In the genomic region with DNA sequence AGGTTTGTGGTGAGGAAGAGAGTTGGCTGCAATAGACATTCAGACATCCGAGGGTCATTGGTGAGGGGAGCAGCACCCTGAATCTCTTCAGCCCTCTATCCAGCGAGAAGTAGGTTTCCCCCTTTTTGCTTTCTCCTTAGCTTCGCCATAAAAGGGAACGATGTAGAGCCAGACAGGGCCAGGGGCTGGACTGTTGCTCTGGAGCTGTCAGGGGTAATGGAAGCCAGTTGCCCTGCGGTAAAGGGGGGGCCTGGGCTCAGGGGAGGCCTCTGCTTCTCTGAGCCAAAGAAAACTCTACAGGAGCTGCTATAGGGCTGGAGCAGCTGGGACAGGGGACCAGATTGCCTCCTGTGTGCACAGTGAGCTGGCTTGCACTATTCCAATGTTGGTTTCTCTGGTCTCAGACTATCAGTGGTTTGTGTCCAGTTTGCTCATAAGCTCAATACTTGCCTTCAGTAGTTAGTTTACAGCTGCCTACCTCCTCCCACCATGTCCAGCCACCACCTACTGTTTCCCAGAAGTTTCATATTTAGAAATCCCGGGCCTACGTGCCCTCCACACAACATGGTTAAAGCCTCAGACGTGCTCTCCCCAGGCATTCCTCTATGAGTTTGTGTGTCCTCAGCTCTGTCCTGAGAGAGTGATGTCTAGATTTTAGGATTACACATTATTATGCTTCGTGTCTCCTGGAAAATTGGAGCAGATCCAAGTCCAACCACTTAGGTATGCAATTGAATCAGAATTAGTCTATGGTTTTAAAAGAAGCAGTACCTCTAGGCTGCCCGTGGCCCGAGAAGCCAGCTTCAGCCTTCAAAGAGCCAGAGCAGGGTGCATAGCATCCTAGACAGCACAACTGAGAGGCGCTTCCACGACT, we compare ENCODE assay signal across 8 mouse cellular contexts. TPM values are rescaled to one million over a fixed set of nuclear protein-coding genes. Genes with fewer than 3 reads are reported as not detected.
DNase-seq lines count a peak whose midpoint lies in the region; ATAC-seq and TF ChIP-seq lines count a peak whose summit lies in the region.

No protein-coding gene starts in this region.

- H3K4me3 ChIP-seq in megakaryocyte, embryonic 14.5 days (replicated peaks): peak overlapping the region; percentile 99
- H3K4me3 ChIP-seq in embryonic facial prominence, embryonic 14.5 days (ENCODE audit: low read depth, low read length): peak overlapping the region; percentile 66
- H3K4me3 ChIP-seq in hindbrain, embryonic 10.5 days: peak overlapping the region; percentile 84
- H3K4me3 ChIP-seq in liver, embryonic 14.5 days (ENCODE audit: insufficient read depth in 1 of 2, low read depth in 2 of 2, low read length in 2 of 2): peak overlapping the region; percentile 68 to 72

- H3K27me3 ChIP-seq in megakaryocyte, embryonic 14.5 days (replicated peaks): no peaks in the 10 kb centered on the region
- no peaks in the 10 kb centered on the region for H3K27me3 ChIP-seq in embryonic facial prominence, embryonic 14.5 days (replicated peaks; ENCODE audit: control insufficient read depth, insufficient read depth, low read length)
- peaks cover 7% of the 10 kb centered on the region for H3K27me3 ChIP-seq in hindbrain, embryonic 10.5 days (ENCODE audit: insufficient read depth, poor library complexity, severe bottlenecking)
- no peaks in the 10 kb centered on the region for H3K27me3 ChIP-seq in liver, embryonic 14.5 days (ENCODE audit: control insufficient read depth, insufficient read depth, low read length)

- ATAC-seq in megakaryocyte, adult 5-6 weeks (ENCODE audit: poor library complexity, severe bottlenecking): no peak
- ATAC-seq in embryonic facial prominence, embryonic 14.5 days (ENCODE audit: low read depth): peak; percentile 48
- no peak for ATAC-seq in liver, embryonic 14.5 days (ENCODE audit: insufficient read depth)
- no peak for ATAC-seq in monocyte, adult 5-6 weeks (replicated peaks; ENCODE audit: insufficient number of reproducible peaks, low FRiP score, low TSS enrichment, poor library complexity, severe bottlenecking)

- H3K4me2 ChIP-seq in embryonic facial prominence, embryonic 14.5 days (ENCODE audit: low read depth, low read length): peak overlapping the region; percentile 96
- H3K4me2 ChIP-seq in liver, embryonic 14.5 days (ENCODE audit: low read depth): peak overlapping the region; percentile 97

- no peak for TF ChIP-seq CTCF in liver, embryonic 14.5 days (IDR thresholded peaks at IDR 0.05; ENCODE audit: low read depth)

- WGBS in embryonic facial prominence, embryonic 14.5 days: 25% methylated on average over 13 of the region's 13 CpGs
- 49% methylated on average over 13 of the region's 13 CpGs for WGBS in hindbrain, embryonic 10.5 days
- 51% methylated on average over 13 of the region's 13 CpGs for WGBS in liver, embryonic 14.5 days (ENCODE audit: insufficient replicate concordance)

- peak overlapping the region; percentile 81 for H3K9ac ChIP-seq in embryonic facial prominence, embryonic 14.5 days (ENCODE audit: low read depth, low read length)
- peak overlapping the region; percentile 79 for H3K9ac ChIP-seq in liver, embryonic 14.5 days (replicated peaks)

- peak overlapping the region; percentile 97 for H3K27ac ChIP-seq in embryonic facial prominence, embryonic 14.5 days (replicated peaks; ENCODE audit: low read depth, low read length)
- H3K27ac ChIP-seq in hindbrain, embryonic 10.5 days: peak overlapping the region; percentile 93
- H3K27ac ChIP-seq in liver, embryonic 14.5 days: peak overlapping the region; percentile 55; the same call in 1 of the 2 replicates

- H3K4me1 ChIP-seq in megakaryocyte, embryonic 14.5 days: peaks cover 91% of the 10 kb centered on the region
- peaks cover 55% of the 10 kb centered on the region for H3K4me1 ChIP-seq in embryonic facial prominence, embryonic 14.5 days (ENCODE audit: control insufficient read depth, insufficient read depth, low read length)
- H3K4me1 ChIP-seq in hindbrain, embryonic 10.5 days (replicated peaks): peaks cover 57% of the 10 kb centered on the region
- peaks cover 7 to 45% of the 10 kb centered on the region in 2 experiments for H3K4me1 ChIP-seq in liver, embryonic 14.5 days (replicated peaks; ENCODE audit: control insufficient read depth in 2 of 2, insufficient read depth in 2 of 2, low read length in 1 of 2)

- no peak for TF ChIP-seq EP300 in liver, embryonic 14.5 days (IDR thresholded peaks at IDR 0.05; ENCODE audit: low read depth)

- peak; percentile 86 for DNase-seq in embryonic facial prominence, embryonic 14.5 days (ENCODE audit: low spot score)
- DNase-seq in hindbrain, embryonic 10.5 days (ENCODE audit: low spot score): peak; percentile 19
- no peak for DNase-seq in liver, embryonic 14.5 days (ENCODE audit: low read depth in 3 of 3, low spot score in 3 of 3)
- DNase-seq in layer of hippocampus, adult 8-10 months (ENCODE audit: low spot score in 2 of 2): no peak
- DNase-seq in layer of hippocampus, adult 9-10 months (ENCODE audit: low spot score): no peak

- H3K9me3 ChIP-seq in megakaryocyte, embryonic 14.5 days: no peaks in the 10 kb centered on the region
- no peaks in the 10 kb centered on the region for H3K9me3 ChIP-seq in embryonic facial prominence, embryonic 14.5 days (ENCODE audit: control insufficient read depth, low read length)
- no peaks in the 10 kb centered on the region for H3K9me3 ChIP-seq in hindbrain, embryonic 10.5 days
- H3K9me3 ChIP-seq in liver, embryonic 14.5 days (ENCODE audit: control insufficient read depth, low read length): no peaks in the 10 kb centered on the region

- H3K36me3 ChIP-seq in megakaryocyte, embryonic 14.5 days (replicated peaks; ENCODE audit: low read length): peaks cover 26% of the 10 kb centered on the region
- peaks cover 25% of the 10 kb centered on the region for H3K36me3 ChIP-seq in embryonic facial prominence, embryonic 14.5 days (ENCODE audit: control insufficient read depth, insufficient read depth, low read length)
- peaks cover 26% of the 10 kb centered on the region for H3K36me3 ChIP-seq in hindbrain, embryonic 10.5 days
- H3K36me3 ChIP-seq in liver, embryonic 14.5 days (replicated peaks; ENCODE audit: control insufficient read depth, insufficient read depth, low read depth): peaks cover 25% of the 10 kb centered on the region

RNA-seq across cellular contexts. Expression of a gene that starts 1.1 kb away (rescaled TPM):
- polyA plus RNA-seq in megakaryocyte, embryonic 14.5 days (2012; ENCODE audit: insufficient read depth, low replicate concordance): 57.7 and 180 TPM in 2 replicates
- total RNA-seq in megakaryocyte, adult 5-6 weeks (2015): 342 and 413 TPM in 2 replicates
- total RNA-seq in megakaryocyte, adult 5-6 weeks (2017): 286 and 294 TPM in 2 replicates
- 507 and 572 TPM in 2 replicates for polyA plus RNA-seq in embryonic facial prominence, embryonic 14.5 days (2014; fragmentation: Nextera tagmentation; extraction: Ambion mirVana)
- 405 and 407 TPM in 2 replicates for polyA plus RNA-seq in hindbrain, embryonic 10.5 days (2016; fragmentation: Nextera tagmentation; extraction: Ambion mirVana)
- 142 and 216 TPM in 2 replicates for polyA plus RNA-seq in liver, embryonic 14.5 days (2012; rRNA removed)
- polyA plus RNA-seq in liver, embryonic 14.5 days (2014; fragmentation: Nextera tagmentation; extraction: Ambion mirVana): 412 and 420 TPM in 2 replicates
- total RNA-seq in monocyte, adult 5-6 weeks (2017): 129 to 177 TPM (median 134 TPM) in 3 replicates
- 100 to 1,000 TPM in 1 of 4 experiments, 10 to 100 TPM in 3; 78.4 to 104 (median 90.6) TPM for total RNA-seq in layer of hippocampus, adult 8-10 months (2022)

RNA-seq across cellular contexts. Expression of a gene that starts 4.5 kb away (rescaled TPM):
- polyA plus RNA-seq in megakaryocyte, embryonic 14.5 days (2012; ENCODE audit: insufficient read depth, low replicate concordance): 427 and 497 TPM in 2 replicates
- total RNA-seq in megakaryocyte, adult 5-6 weeks (2015): 20.2 and 20.3 TPM in 2 replicates
- 25.5 and 35.5 TPM in 2 replicates for total RNA-seq in megakaryocyte, adult 5-6 weeks (2017)
- polyA plus RNA-seq in embryonic facial prominence, embryonic 14.5 days (2014; fragmentation: Nextera tagmentation; extraction: Ambion mirVana): 200 and 225 TPM in 2 replicates
- polyA plus RNA-seq in hindbrain, embryonic 10.5 days (2016; fragmentation: Nextera tagmentation; extraction: Ambion mirVana): 85.1 and 87.4 TPM in 2 replicates
- 18.4 and 22.2 TPM in 2 replicates for polyA plus RNA-seq in liver, embryonic 14.5 days (2012; rRNA removed)
- polyA plus RNA-seq in liver, embryonic 14.5 days (2014; fragmentation: Nextera tagmentation; extraction: Ambion mirVana): 21.3 and 23.2 TPM in 2 replicates
- total RNA-seq in monocyte, adult 5-6 weeks (2017): 15.1 to 25.3 TPM (median 22.0 TPM) in 3 replicates
- total RNA-seq in layer of hippocampus, adult 8-10 months (2022): 1 to 10 TPM; 2.1 to 3.1 (median 2.6) TPM

RNA-seq across cellular contexts. Expression of a gene that starts 12.6 kb away (rescaled TPM):
- 11.7 and 40.4 TPM in 2 replicates for polyA plus RNA-seq in megakaryocyte, embryonic 14.5 days (2012; ENCODE audit: insufficient read depth, low replicate concordance)
- 92.3 and 93.8 TPM in 2 replicates for total RNA-seq in megakaryocyte, adult 5-6 weeks (2015)
- 52.7 and 70.7 TPM in 2 replicates for total RNA-seq in megakaryocyte, adult 5-6 weeks (2017)
- polyA plus RNA-seq in embryonic facial prominence, embryonic 14.5 days (2014; fragmentation: Nextera tagmentation; extraction: Ambion mirVana): 22.1 and 24.7 TPM in 2 replicates
- polyA plus RNA-seq in hindbrain, embryonic 10.5 days (2016; fragmentation: Nextera tagmentation; extraction: Ambion mirVana): 7.2 and 8.0 TPM in 2 replicates
- polyA plus RNA-seq in liver, embryonic 14.5 days (2012; rRNA removed): 30.3 and 31.1 TPM in 2 replicates
- 38.8 and 40.8 TPM in 2 replicates for polyA plus RNA-seq in liver, embryonic 14.5 days (2014; fragmentation: Nextera tagmentation; extraction: Ambion mirVana)
- 26.4 to 32.2 TPM (median 29.8 TPM) in 3 replicates for total RNA-seq in monocyte, adult 5-6 weeks (2017)
- 10 to 100 TPM; 13.2 to 23.8 (median 16.8) TPM for total RNA-seq in layer of hippocampus, adult 8-10 months (2022)

RNA-seq across cellular contexts. Expression of a gene that starts 20.2 kb away (rescaled TPM):
- polyA plus RNA-seq in megakaryocyte, embryonic 14.5 days (2012; ENCODE audit: insufficient read depth, low replicate concordance): 36.7 and 70.8 TPM in 2 replicates
- 5.7 and 7.1 TPM in 2 replicates for total RNA-seq in megakaryocyte, adult 5-6 weeks (2015)
- total RNA-seq in megakaryocyte, adult 5-6 weeks (2017): 3.6 and 3.9 TPM in 2 replicates
- 17.4 and 22.4 TPM in 2 replicates for polyA plus RNA-seq in embryonic facial prominence, embryonic 14.5 days (2014; fragmentation: Nextera tagmentation; extraction: Ambion mirVana)
- 18.4 and 24.2 TPM in 2 replicates for polyA plus RNA-seq in hindbrain, embryonic 10.5 days (2016; fragmentation: Nextera tagmentation; extraction: Ambion mirVana)
- 5.0 and 6.0 TPM in 2 replicates for polyA plus RNA-seq in liver, embryonic 14.5 days (2012; rRNA removed)
- 4.8 and 5.1 TPM in 2 replicates for polyA plus RNA-seq in liver, embryonic 14.5 days (2014; fragmentation: Nextera tagmentation; extraction: Ambion mirVana)
- total RNA-seq in monocyte, adult 5-6 weeks (2017): 3.8 to 7.1 TPM (median 4.3 TPM) in 3 replicates
- total RNA-seq in layer of hippocampus, adult 8-10 months (2022): 10 to 100 TPM; 14.4 to 19.3 (median 16.2) TPM

RNA-seq across cellular contexts. Expression of a gene that starts 36.7 kb away (rescaled TPM):
- not detected in 2 replicates for polyA plus RNA-seq in megakaryocyte, embryonic 14.5 days (2012; ENCODE audit: insufficient read depth, low replicate concordance)
- not detected in 2 replicates for total RNA-seq in megakaryocyte, adult 5-6 weeks (2015)
- total RNA-seq in megakaryocyte, adult 5-6 weeks (2017): not detected in 2 replicates
- polyA plus RNA-seq in embryonic facial prominence, embryonic 14.5 days (2014; fragmentation: Nextera tagmentation; extraction: Ambion mirVana): 30.9 and 51.1 TPM in 2 replicates
- polyA plus RNA-seq in hindbrain, embryonic 10.5 days (2016; fragmentation: Nextera tagmentation; extraction: Ambion mirVana): 3.7 and 6.7 TPM in 2 replicates
- polyA plus RNA-seq in liver, embryonic 14.5 days (2012; rRNA removed): 2.9 and 4.2 TPM in 2 replicates
- polyA plus RNA-seq in liver, embryonic 14.5 days (2014; fragmentation: Nextera tagmentation; extraction: Ambion mirVana): 5.1 and 5.4 TPM in 2 replicates
- total RNA-seq in monocyte, adult 5-6 weeks (2017): not detected in 3 replicates
- 10 to 100 TPM; 13.8 to 19.2 (median 18.8) TPM for total RNA-seq in layer of hippocampus, adult 8-10 months (2022)

Comparison
In these comparisons a context has a peak if more than half of its experiments do, and no peak if none do; other contexts are left out.
1. DNase-seq: peak in embryonic facial prominence, embryonic 14.5 days (single experiment) and hindbrain, embryonic 10.5 days (single experiment); none in liver, embryonic 14.5 days (0 of 3), layer of hippocampus, adult 8-10 months (0 of 2) and layer of hippocampus, adult 9-10 months (single experiment).
2. Peak in every context shown above with its lines, with median percentiles within 50 percentile points of each other: H3K4me3 ChIP-seq and H3K27ac ChIP-seq.